Mouse (Mus musculus) MEL (cell line): ENCODE measurements at regions not wholly inside any gene's neighbourhood (a gene's known extent, or its start where the extent isn't known, plus 50 kb on each side); places are given as distances from the start of the nearest gene placed in this dataset.

Experiments used
- DNase-seq: peaks from one replicate; pipeline ENCODE4 v3.0.0; 2011; ENCODE audit warnings: low read depth, low spot score
- H3K27ac ChIP-seq: 2 replicates; pipeline ENCODE4 v1.5.1; 2012; ENCODE audit warnings: low read depth, mild to moderate bottlenecking, control low read depth, low read length, moderate library complexity; ENCODE audit not compliant: control insufficient read depth
- H3K27me3 ChIP-seq, 2 experiments: fragments of 150-350 bp in 1 of 2; sonication (generic) in 1 of 2; 2 replicates each; pipeline ENCODE4 v1.6.1; 2012; ENCODE audit warnings: low read length in 2 of 2, mild to moderate bottlenecking in 2 of 2, improper control_type of control experiment in 1 of 2, moderate library complexity in 1 of 2; ENCODE audit not compliant: insufficient read depth in 2 of 2, control insufficient read depth in 1 of 2
- H3K36me3 ChIP-seq, 2 experiments: 2 replicates each; pipeline ENCODE4 v1.6.1; 2012 to 2014; ENCODE audit warnings: low read length in 2 of 2, improper control_type of control experiment in 1 of 2, inconsistent platforms in 1 of 2, mild to moderate bottlenecking in 1 of 2; ENCODE audit not compliant: insufficient read depth in 2 of 2, control insufficient read depth in 1 of 2
- H3K4me1 ChIP-seq, 2 experiments: fragments of 150-350 bp in 1 of 2; sonication (generic) in 1 of 2; 2 replicates each; pipeline ENCODE4 v1.6.1; 2012; ENCODE audit warnings: low read length in 2 of 2, improper control_type of control experiment in 1 of 2, mild to moderate bottlenecking in 1 of 2; ENCODE audit not compliant: insufficient read depth in 2 of 2, control insufficient read depth in 1 of 2
- H3K4me3 ChIP-seq, 2 experiments: fragments of 150-350 bp in 1 of 2; sonication (generic) in 1 of 2; 2 replicates each; pipeline ENCODE4 v1.5.1; 2012; ENCODE audit warnings: low read depth in 2 of 2, low read length in 2 of 2, mild to moderate bottlenecking in 2 of 2, moderate library complexity in 2 of 2, control low read depth in 1 of 2, improper control_type of control experiment in 1 of 2; ENCODE audit not compliant: control insufficient read depth in 1 of 2, insufficient read depth in 1 of 2
- H3K79me2 ChIP-seq: 2 replicates; pipeline ENCODE4 v1.6.1; 2012; ENCODE audit warnings: mild to moderate bottlenecking, low read length, moderate library complexity; ENCODE audit not compliant: control insufficient read depth, poor library complexity, insufficient read depth
- H3K9ac ChIP-seq: 2 replicates; pipeline ENCODE4 v1.6.1; 2012; ENCODE audit warnings: low read depth, mild to moderate bottlenecking, control low read depth, low read length, moderate library complexity; ENCODE audit not compliant: control insufficient read depth, poor library complexity, severe bottlenecking
- H3K9me3 ChIP-seq: fragments of 150-350 bp; sonication (generic); replicated peaks from 2 replicates; pipeline ENCODE4 v1.6.1; 2012; ENCODE audit warnings: mild to moderate bottlenecking, low read length, improper control_type of control experiment, moderate library complexity; ENCODE audit not compliant: insufficient read depth
- CHD2 ChIP-seq: IDR thresholded peaks from 2 replicates; pipeline ENCODE4 v1.6.1; 2011; ENCODE audit warnings: low read length, improper control_type of control experiment
- CTCF ChIP-seq, 3 experiments: IDR thresholded peaks in 2 of 3; conservative IDR thresholded peaks in 1 of 3; 2 replicates each; pipeline ENCODE4 v1.5.1; 2011 to 2012; ENCODE audit warnings: low read length in 3 of 3, low read depth in 2 of 3, mild to moderate bottlenecking in 2 of 3, improper control_type of control experiment in 1 of 3, inconsistent platforms in 1 of 3, mixed read lengths in 1 of 3, moderate library complexity in 1 of 3; ENCODE audit not compliant: control insufficient read depth in 1 of 3, insufficient read depth in 1 of 3, poor library complexity in 1 of 3, severe bottlenecking in 1 of 3
- E2F4 ChIP-seq: IDR thresholded peaks from 2 replicates; pipeline ENCODE4 v1.6.1; 2011; ENCODE audit warnings: low read depth, low read length, improper control_type of control experiment, borderline replicate concordance
- EP300 ChIP-seq, 2 experiments: IDR thresholded peaks; 2 replicates each; pipeline ENCODE4 v1.6.1; 2011; ENCODE audit warnings: improper control_type of control experiment in 2 of 2, low read length in 2 of 2, low read depth in 1 of 2, mild to moderate bottlenecking in 1 of 2
- ETS1 ChIP-seq: IDR thresholded peaks from 2 replicates; pipeline ENCODE4 v1.6.1; 2012; ENCODE audit warnings: low read depth, mild to moderate bottlenecking, inconsistent platforms, low read length, improper control_type of control experiment, moderate library complexity
- HCFC1 ChIP-seq: IDR thresholded peaks from 2 replicates; pipeline ENCODE4 v1.6.1; 2012; ENCODE audit warnings: low read depth, mild to moderate bottlenecking, inconsistent platforms, low read length, improper control_type of control experiment, moderate library complexity
- JUND ChIP-seq: IDR thresholded peaks from 2 replicates; pipeline ENCODE4 v1.6.1; 2011; ENCODE audit warnings: low read depth, mild to moderate bottlenecking, improper control_type of control experiment, low read length
- MAFK ChIP-seq: IDR thresholded peaks from 2 replicates; pipeline ENCODE4 v1.6.1; 2011; ENCODE audit warnings: low read depth, mild to moderate bottlenecking, low read length, improper control_type of control experiment, borderline replicate concordance
- MAX ChIP-seq: IDR thresholded peaks from 2 replicates; pipeline ENCODE4 v1.6.1; 2011; ENCODE audit warnings: low read length, improper control_type of control experiment
- MXI1 ChIP-seq: IDR thresholded peaks from 2 replicates; pipeline ENCODE4 v1.6.1; 2011; ENCODE audit warnings: mild to moderate bottlenecking, low read depth, low read length, improper control_type of control experiment
- MYC ChIP-seq: IDR thresholded peaks from 2 replicates; pipeline ENCODE4 v1.6.1; 2011; ENCODE audit warnings: low read depth, mild to moderate bottlenecking, low read length, improper control_type of control experiment, moderate library complexity
- POLR2AphosphoS5 ChIP-seq: IDR thresholded peaks from 2 replicates; pipeline ENCODE4 v1.6.1; 2012; ENCODE audit warnings: low read depth, borderline replicate concordance, mild to moderate bottlenecking, inconsistent platforms, low read length, moderate library complexity, mixed read lengths
- RAD21 ChIP-seq: IDR thresholded peaks from 2 replicates; pipeline ENCODE4 v1.6.1; 2011; ENCODE audit warnings: mild to moderate bottlenecking, low read depth, low read length, improper control_type of control experiment
- RCOR1 ChIP-seq: IDR thresholded peaks from 2 replicates; pipeline ENCODE4 v1.6.1; 2012; ENCODE audit warnings: low read depth, mild to moderate bottlenecking, inconsistent platforms, low read length, improper control_type of control experiment
- SMC3 ChIP-seq: IDR thresholded peaks from 2 replicates; pipeline ENCODE4 v1.6.1; 2011; ENCODE audit warnings: low read depth, low read length, improper control_type of control experiment
- TAL1 ChIP-seq: IDR thresholded peaks from 2 replicates; pipeline ENCODE4 v1.6.1; 2012; ENCODE audit warnings: mild to moderate bottlenecking, inconsistent platforms, low read length, moderate library complexity, mixed read lengths
- TBP ChIP-seq: IDR thresholded peaks from 2 replicates; pipeline ENCODE4 v1.8.0; 2011; ENCODE audit warnings: low read depth, low read length, improper control_type of control experiment
- UBTF ChIP-seq: IDR thresholded peaks from 2 replicates; pipeline ENCODE4 v1.6.1; 2012; ENCODE audit warnings: low read depth, mild to moderate bottlenecking, inconsistent platforms, low read length, improper control_type of control experiment, moderate library complexity, borderline replicate concordance; ENCODE audit not compliant: insufficient read depth
- USF1 ChIP-seq: IDR thresholded peaks from 2 replicates; pipeline ENCODE4 v1.6.1; 2014; ENCODE audit warnings: low read depth, mild to moderate bottlenecking, inconsistent platforms, low read length, improper control_type of control experiment, moderate library complexity
- ZKSCAN1 ChIP-seq: IDR thresholded peaks from 2 replicates; pipeline ENCODE4 v1.6.1; 2012; ENCODE audit warnings: low read depth, mild to moderate bottlenecking, inconsistent platforms, low read length, improper control_type of control experiment, moderate library complexity

DNA sequence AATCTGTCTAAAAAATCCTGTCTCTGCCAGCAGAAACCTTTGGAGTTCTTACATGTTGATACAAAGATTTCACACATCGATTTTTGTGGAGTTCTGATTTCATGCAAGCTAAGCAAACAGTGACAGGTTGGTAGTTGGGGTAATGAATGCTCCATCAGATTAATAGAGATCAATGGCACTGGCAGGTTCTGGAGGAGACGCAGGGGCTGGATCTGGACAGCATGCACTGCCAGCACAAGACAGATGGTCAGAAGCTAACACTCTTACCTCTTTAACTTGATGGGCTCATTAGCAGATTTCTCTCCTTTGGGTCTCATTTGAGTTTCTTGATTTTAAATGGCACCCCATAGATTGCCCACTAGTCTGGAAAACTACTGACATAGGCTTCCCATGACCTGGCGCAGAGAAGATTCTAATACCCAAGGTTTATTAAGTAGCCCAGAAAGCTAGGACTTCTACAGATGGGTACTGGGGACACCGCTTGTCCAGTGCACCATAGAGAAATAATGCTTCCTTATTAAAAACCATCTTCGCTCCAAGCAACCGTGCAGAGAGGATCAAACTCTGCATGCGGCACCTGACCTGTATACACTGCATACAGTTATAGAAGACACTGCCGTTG is 351.7 kb downstream of the Sorl1 start:
- Histone ChIP-seq H3K27ac (no peak overlapping the region), H3K79me2 (no peaks in the 10 kb centered on the region), H3K4me1 (no peaks in the 10 kb centered on the region), H3K9me3 (no peaks in the 10 kb centered on the region), H3K4me3 (no peak overlapping the region), H3K36me3 (no peaks in the 10 kb centered on the region), H3K27me3 (no peaks in the 10 kb centered on the region), H3K9ac (no peak overlapping the region)
- DNase-seq, result no peak
- TF ChIP-seq MXI1 (no peak), USF1 (no peak), ETS1 (no peak), MYC (no peak), UBTF (no peak), RAD21 (no peak), POLR2AphosphoS5 (no peak), RCOR1 (no peak), SMC3 (no peak), MAX (no peak), JUND (no peak), CHD2 (no peak), E2F4 (no peak), TBP (no peak)

DNA sequence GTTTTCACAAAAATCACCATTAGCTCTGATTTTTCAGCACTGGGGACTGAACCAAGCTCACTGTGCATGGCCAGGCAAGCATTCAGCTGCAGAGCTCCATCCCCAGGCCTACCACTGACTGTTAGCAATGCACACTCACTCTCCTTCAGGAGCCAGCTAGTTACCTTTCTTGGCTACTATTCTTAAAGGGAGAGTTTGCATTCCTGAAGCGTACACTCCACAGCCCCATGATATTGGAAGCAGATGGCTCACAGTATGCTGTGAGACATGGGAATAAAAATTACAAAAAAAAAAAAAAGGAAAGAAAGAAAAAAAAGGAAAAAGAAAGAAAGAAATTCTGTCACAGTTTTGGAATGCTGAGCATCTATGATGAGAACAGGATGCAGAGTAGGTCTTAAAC is 352.8 kb downstream of the Sorl1 start:
- no peak overlapping the region for H3K9ac ChIP-seq

More for the DNA sequence above, 352.8 kb downstream of the Sorl1 start:
- no peak for DNase-seq
- no peaks in the 10 kb centered on the region for H3K9me3 ChIP-seq
- TF ChIP-seq EP300 (IDR thresholded peaks at IDR 0.05; ENCODE audit: low read depth in 1 of 2, low read length in 2 of 2), result no peak
- no peak for TF ChIP-seq HCFC1
- no peak for TF ChIP-seq CTCF (IDR thresholded peaks at IDR 0.05 in 2 of 3, conservative IDR thresholded peaks at IDR 0.05 in 1 of 3; ENCODE audit: control insufficient read depth in 1 of 3, insufficient read depth in 1 of 3, low read depth in 2 of 3, low read length in 3 of 3, poor library complexity in 1 of 3, severe bottlenecking in 1 of 3)
- TF ChIP-seq RCOR1, result no peak
- TF ChIP-seq POLR2AphosphoS5, result no peak
- TF ChIP-seq ZKSCAN1, result no peak
- TF ChIP-seq TAL1, result no peak
- no peak for TF ChIP-seq MAFK
- H3K27ac ChIP-seq, result no peak overlapping the region
- H3K36me3 ChIP-seq, result no peaks in the 10 kb centered on the region
- H3K4me3 ChIP-seq, result no peak overlapping the region
- H3K27me3 ChIP-seq, result no peaks in the 10 kb centered on the region
- no peaks in the 10 kb centered on the region for H3K4me1 ChIP-seq
- no peaks in the 10 kb centered on the region for H3K79me2 ChIP-seq
